Mouse (Mus musculus) CD4-positive helper T cell, adult 2 months (primary cell): ENCODE results near the gene Aldh3b3.

Source experiments
- DNase-seq: peaks from one replicate; pipeline ENCODE4 v3.0.0-alpha.2; 2012; ENCODE audit warnings: low read depth, missing footprints, low spot score

Aldh3b3 gene

GRCm38 (mm10) chr19:3958470-3958869 lies at the start of gene Aldh3b3:
Aldh3b3 (plus strand) TSS chr19:3958645.
- no peak for DNase-seq

- DNase-seq = no peak
Measured at GRCm38 (mm10) chr19:3910206-3910605, 48.2 kb upstream of the Aldh3b3 start.

- peak; percentile 99 for DNase-seq
Measured at GRCm38 (mm10) chr19:3912337-3913204, 45.9 kb upstream of the Aldh3b3 start, which contains the start of gene Ndufs8. Ndufs8 (minus strand) TSS chr19:3912774.

- no peak for DNase-seq
Measured at GRCm38 (mm10) chr19:3913692-3914091, 44.8 kb upstream of the Aldh3b3 start.

- DNase-seq = no peak
Measured at GRCm38 (mm10) chr19:3914535-3914934, 43.9 kb upstream of the Aldh3b3 start.

DNA sequence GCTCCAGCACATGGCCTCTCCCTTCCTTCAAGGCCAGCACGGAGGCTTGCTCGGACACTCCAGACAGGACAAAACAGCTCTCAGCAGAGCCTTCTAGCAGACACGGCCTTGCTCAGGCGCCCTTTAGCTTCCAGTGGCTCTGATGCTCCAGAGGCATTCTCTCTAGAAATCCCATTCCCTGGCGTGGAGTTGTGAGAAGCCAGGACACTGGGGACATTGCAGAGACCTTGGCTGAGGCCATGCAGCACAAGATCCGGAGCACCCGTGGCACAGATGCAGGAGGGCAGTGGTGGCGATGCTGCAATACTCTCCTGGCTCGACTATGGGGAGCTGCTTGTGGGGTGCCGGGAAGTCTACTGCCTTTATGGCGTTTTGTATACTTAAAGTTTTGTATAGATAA lies 41.7 kb upstream of the Aldh3b3 start:
- no peak for DNase-seq

DNA sequence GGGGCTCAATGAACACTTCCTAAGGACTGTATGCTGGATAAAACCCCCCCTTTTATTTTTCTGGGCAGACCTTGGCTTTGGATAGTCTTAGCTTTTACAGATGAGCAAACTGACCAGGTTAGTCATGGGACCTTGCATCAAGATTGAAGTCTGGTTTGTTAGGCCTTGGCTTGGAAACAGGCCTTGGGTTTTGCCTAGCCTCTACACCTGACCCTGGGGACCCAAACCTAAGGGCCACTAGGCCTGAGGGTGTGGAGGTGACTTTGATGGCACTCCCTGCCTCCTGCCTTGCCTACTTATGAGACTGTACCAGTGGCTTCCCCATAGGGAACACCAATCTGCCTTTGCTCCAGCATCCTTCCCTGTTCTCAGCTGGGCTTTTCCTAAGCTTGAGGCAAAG lies 38.5 kb upstream of the Aldh3b3 start:
- no peak for DNase-seq

DNA sequence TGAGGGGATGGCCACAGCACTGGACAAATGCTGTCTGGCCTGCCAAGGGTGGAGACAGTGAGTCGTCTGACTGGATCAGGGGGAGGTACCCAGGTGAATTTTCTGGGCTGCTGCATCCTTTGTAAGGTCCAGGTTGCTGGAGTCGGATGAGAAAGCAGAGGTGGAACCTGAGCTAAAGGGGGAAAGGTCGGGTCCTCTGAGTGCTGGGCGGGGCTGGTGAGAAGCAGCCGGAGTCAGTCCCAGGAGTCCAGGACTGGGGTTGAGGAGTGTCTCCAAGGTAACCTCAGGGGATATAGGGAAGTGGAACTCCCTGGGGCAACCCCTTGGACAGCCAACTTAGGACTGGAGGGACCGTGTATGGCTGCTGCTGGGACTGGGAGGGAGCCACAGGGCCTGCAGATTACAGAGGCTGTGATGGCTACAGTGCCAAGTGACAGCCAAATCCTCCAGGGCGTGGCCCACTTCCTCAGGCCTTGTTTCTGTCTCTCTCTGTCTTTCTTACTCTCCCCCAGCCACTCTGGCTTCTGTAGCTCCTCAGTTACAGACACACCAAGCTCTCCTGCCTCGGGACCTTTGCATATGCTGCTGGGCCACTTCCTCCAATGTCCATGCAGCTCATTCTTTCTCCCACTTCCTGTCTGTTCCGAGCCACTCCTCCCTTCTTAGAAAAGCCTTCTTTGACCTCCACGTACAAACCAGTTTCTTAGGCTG lies 35.6 kb upstream of the Aldh3b3 start:
- DNase-seq = no peak

GRCm38 (mm10) chr19:3923586-3923985 lies 34.9 kb upstream of the Aldh3b3 start:
- no peak for DNase-seq

DNA sequence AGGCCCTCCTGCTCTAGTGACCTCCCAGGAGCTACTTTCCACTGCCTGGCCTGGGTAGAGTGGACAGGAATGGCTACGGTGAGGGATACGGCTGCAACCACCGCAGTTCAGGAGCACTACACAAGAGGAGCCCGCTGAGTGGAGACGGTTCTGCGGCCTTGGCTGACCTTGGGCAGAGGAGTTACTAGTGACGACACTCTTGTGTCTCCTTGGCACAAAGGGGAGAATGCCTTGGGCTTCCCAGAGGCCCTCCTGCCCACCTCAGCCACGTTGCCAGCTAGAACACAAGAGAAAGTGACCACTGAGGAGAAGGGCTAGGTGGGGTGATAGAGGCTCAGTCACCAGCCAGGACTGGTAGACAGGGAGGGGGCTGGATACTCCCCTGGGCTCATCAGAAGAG lies 34.3 kb upstream of the Aldh3b3 start:
- DNase-seq = no peak

DNA sequence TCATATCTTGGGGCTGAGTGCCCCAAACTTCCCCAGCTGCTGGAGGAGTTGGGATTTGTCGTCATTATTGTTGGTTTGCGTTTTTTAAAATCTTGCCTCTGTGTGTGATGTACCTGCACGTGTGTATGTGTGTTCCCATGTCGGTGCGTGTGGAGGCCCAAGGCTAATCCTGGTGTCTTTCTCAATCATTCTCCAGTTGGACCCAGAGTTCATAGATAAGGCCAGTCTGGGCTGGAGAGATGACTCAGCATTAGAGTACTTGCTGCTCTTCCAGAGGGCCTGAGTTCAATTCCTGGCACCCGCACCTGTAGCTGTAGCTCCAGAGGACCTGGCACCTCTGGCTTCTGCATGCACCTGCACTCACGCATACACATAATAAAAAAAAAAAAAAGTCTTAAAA lies 33.6 kb upstream of the Aldh3b3 start:
- no peak for DNase-seq

DNA sequence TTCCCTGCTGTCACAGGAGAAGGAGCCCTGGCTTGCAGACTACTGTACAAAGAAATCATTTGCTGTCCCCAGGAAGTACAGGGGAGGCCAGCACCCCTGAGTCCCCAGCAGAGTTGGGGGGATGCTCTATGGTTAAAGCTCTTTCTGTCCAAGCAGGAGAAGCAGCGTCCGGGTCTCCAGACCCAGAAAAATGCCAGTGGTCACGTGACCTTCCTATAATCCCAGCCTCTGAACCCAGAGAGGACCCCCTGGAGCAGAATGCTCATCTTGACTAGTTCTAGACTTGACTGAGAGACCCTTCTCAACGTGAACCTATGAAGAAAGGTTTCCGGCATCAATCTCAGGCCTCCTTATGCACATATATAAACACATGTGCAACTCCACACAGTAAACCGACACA lies 32.6 kb upstream of the Aldh3b3 start:
- DNase-seq = no peak

- no peak for DNase-seq
Measured at GRCm38 (mm10) chr19:3926279-3926678, 32.2 kb upstream of the Aldh3b3 start.

DNA sequence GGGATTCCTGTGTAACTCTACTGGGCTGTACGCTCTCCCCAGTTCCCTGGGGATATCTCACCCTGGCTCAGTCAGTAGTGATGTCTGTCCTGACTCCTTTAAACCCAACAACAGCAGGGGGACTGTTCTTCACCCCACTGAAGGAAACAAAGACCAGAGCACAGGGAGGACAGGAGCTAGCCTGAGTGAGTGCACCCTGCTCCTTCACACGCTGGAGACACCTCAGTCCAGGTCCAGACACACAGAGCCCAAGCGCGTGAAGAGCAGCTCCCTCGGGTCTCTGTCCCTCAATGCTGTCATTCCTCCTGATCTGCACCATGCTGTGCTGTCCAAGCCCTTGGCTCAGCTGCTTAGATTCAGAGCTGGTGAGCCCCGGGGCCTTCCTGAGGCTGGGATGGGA lies 31.8 kb upstream of the Aldh3b3 start:
- DNase-seq = no peak

- DNase-seq = no peak
Measured at GRCm38 (mm10) chr19:3927989-3928388, 30.5 kb upstream of the Aldh3b3 start.

- DNase-seq = no peak
Measured at GRCm38 (mm10) chr19:3928779-3929178, 29.7 kb upstream of the Aldh3b3 start.

- peak; percentile 29 for DNase-seq
Measured at GRCm38 (mm10) chr19:3929211-3929941, 29.1 kb upstream of the Aldh3b3 start, which contains the start of gene Aldh3b1. Aldh3b1 (minus strand) TSS chr19:3929808.

- DNase-seq = no peak
Measured at GRCm38 (mm10) chr19:3930262-3931057, 28.0 kb upstream of the Aldh3b3 start.

GRCm38 (mm10) chr19:3931716-3932115 lies 26.7 kb upstream of the Aldh3b3 start:
- no peak for DNase-seq

- DNase-seq = peak; percentile 80
Measured at GRCm38 (mm10) chr19:3935032-3935895, 23.2 kb upstream of the Aldh3b3 start, which contains the start of gene Unc93b1. Unc93b1 (plus strand) TSS chr19:3935186.
